Mouse (Mus musculus) kidney, adult 18-20 months (tissue): ENCODE measurements around the gene Snx7.

Experiments
- DNase-seq: peaks from one replicate; pipeline ENCODE4 v3.0.0; 2021

Snx7 gene

GRCm38 (mm10) chr3:117868637-117869323 lies at the start of gene Snx7:
Gene Snx7 (minus strand): TSS chr3:117868936.
- peak; percentile 91 for DNase-seq

GRCm38 (mm10) chr3:117915420-117915819 lies 46.7 kb upstream of the Snx7 start:
- DNase-seq = no peak

GRCm38 (mm10) chr3:117893736-117894135 lies 25.0 kb upstream of the Snx7 start:
- no peak for DNase-seq

- DNase-seq = no peak
These were observed 6.7 kb upstream of the Snx7 start for GRCm38 (mm10) chr3:117875450-117875849.

GRCm38 (mm10) chr3:117873209-117873863 lies 4.6 kb upstream of the Snx7 start:
- no peak for DNase-seq

- DNase-seq = peak; percentile 15
These were observed 584 bp upstream of the Snx7 start for GRCm38 (mm10) chr3:117869324-117869715.

- DNase-seq = peak; percentile 29
These were observed 645 bp downstream of the Snx7 start for GRCm38 (mm10) chr3:117868091-117868490.

GRCm38 (mm10) chr3:117866696-117867407 lies 1.9 kb downstream of the Snx7 start:
- peak; percentile 51 for DNase-seq

GRCm38 (mm10) chr3:117865621-117866020 lies 3.1 kb downstream of the Snx7 start:
- DNase-seq = peak; percentile 11

- DNase-seq = no peak
These were observed 5.8 kb downstream of the Snx7 start for GRCm38 (mm10) chr3:117862951-117863350.

GRCm38 (mm10) chr3:117861977-117862434 lies 6.7 kb downstream of the Snx7 start:
- DNase-seq = peak; percentile 54

- no peak for DNase-seq
These were observed 9.7 kb downstream of the Snx7 start for GRCm38 (mm10) chr3:117858996-117859395.

- DNase-seq = no peak
These were observed 15.0 kb downstream of the Snx7 start for GRCm38 (mm10) chr3:117853729-117854128.

- no peak for DNase-seq
These were observed 16.7 kb downstream of the Snx7 start for GRCm38 (mm10) chr3:117852054-117852361.

GRCm38 (mm10) chr3:117851278-117852053 lies 17.3 kb downstream of the Snx7 start:
- no peak for DNase-seq

GRCm38 (mm10) chr3:117848866-117849265 lies 19.9 kb downstream of the Snx7 start:
- no peak for DNase-seq

GRCm38 (mm10) chr3:117842658-117843057 lies 26.1 kb downstream of the Snx7 start:
- DNase-seq = no peak

- DNase-seq = no peak
These were observed 28.7 kb downstream of the Snx7 start for GRCm38 (mm10) chr3:117839867-117840545.

GRCm38 (mm10) chr3:117838020-117838419 lies 30.7 kb downstream of the Snx7 start:
- DNase-seq = no peak

GRCm38 (mm10) chr3:117826486-117827200 lies 42.1 kb downstream of the Snx7 start:
- no peak for DNase-seq

- DNase-seq = no peak
These were observed 45.5 kb downstream of the Snx7 start for GRCm38 (mm10) chr3:117823218-117823617.

- DNase-seq = no peak
These were observed 51.1 kb downstream of the Snx7 start for GRCm38 (mm10) chr3:117817635-117818034.
